Mouse (Mus musculus) spleen, adult 2 months (tissue): ENCODE results near the gene Txnrd3.

ENCODE experiments used
- CTCF ChIP-seq: fragments of 200-500 bp; IDR thresholded peaks from 2 replicates; pipeline ENCODE4 v1.5.1; 2011; ENCODE audit warnings: mild to moderate bottlenecking, inconsistent platforms; ENCODE audit not compliant: insufficient read depth, insufficient read length, insufficient replicate concordance; ENCODE audit errors: extremely low read depth
- POLR2A ChIP-seq: fragments of 200-500 bp; IDR thresholded peaks from 2 replicates; pipeline ENCODE4 v1.6.1; 2011; ENCODE audit warnings: low read depth, low read length, inconsistent platforms

DNA sequence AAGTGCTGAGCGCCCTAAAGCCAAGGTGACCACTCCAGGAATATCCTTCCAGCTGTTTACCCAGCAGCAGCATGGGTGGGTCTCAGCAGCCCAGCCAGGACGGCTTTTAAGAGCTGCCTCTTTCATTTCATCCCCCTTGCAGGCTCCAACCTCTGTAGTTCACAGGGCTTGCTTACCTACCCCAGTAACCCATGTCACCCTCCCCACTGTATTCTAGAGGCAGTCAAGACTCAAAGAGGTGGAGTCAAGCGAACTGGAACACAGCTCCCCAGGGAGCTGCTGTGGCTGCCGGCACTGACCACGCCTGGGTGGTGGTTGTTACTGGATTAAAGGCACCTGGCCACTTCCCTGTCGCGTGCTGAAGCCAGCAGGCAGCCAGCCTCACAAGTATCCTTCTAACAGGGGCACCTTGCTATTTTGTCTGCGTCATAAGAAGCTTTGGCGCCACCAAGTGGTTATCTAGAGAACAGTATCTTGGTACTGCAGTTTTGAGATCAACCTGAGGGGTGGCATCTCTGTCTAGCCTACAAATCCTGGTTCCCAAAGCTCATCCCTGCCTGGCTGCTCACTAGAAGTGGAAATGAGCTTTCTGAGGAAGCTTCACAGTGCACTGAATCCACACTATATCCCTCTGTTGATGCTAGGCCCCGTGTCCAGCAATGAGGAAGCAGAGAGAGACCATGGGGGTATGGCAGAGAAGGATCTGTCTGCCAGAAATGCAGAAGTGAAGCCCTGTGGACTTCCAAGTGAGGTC lies 11.8 kb upstream of the Txnrd3 start:
- TF ChIP-seq CTCF (peak; percentile 46; the same call in 1 of the 2 replicates), POLR2A (no peak)
